Mouse (Mus musculus) bone marrow, adult 2 months (tissue): ENCODE measurements at regions not wholly inside any gene's neighbourhood (a gene's known extent, or its start where the extent isn't known, plus 50 kb on each side); places are given as distances from the start of the nearest gene placed in this dataset.
A peak's percentile ranks its signal among the peaks of the same experiment; 100 is the strongest.

Experiments used
- H3K27ac ChIP-seq: fragments of 200-500 bp; 2 replicates; pipeline ENCODE4 v1.5.1; 2012; ENCODE audit warnings: low read depth, mild to moderate bottlenecking, control low read depth, inconsistent platforms, low read length; ENCODE audit not compliant: control insufficient read depth, poor library complexity, insufficient read depth
- H3K4me1 ChIP-seq: fragments of 200-500 bp; 2 replicates; pipeline ENCODE4 v1.6.1; 2011; ENCODE audit warnings: low read length; ENCODE audit not compliant: control insufficient read depth, insufficient read depth
- H3K4me3 ChIP-seq: fragments of 200-500 bp; replicated peaks from 2 replicates; pipeline ENCODE3; 2011; ENCODE audit warnings: mild to moderate bottlenecking, low read depth, low read length, control low read depth; ENCODE audit not compliant: control insufficient read depth
- CTCF ChIP-seq: fragments of 200-500 bp; IDR thresholded peaks from 2 replicates; pipeline ENCODE4 v1.5.1; 2011; ENCODE audit warnings: low read length, control low read depth; ENCODE audit not compliant: control insufficient read depth, insufficient read depth
- POLR2A ChIP-seq: fragments of 200-500 bp; IDR thresholded peaks from 2 replicates; pipeline ENCODE4 v1.6.1; 2011; ENCODE audit warnings: low read depth, mild to moderate bottlenecking, control low read depth, low read length, borderline replicate concordance; ENCODE audit not compliant: control insufficient read depth
- WGBS: fragments of 180-500 bp; shearing (Covaris S2); methylation state at CpG from one replicate; pipeline ENCODE4 v1.1.7; 2018; 5-methylcytosine and 5-hydroxymethylcytosine counted together

- 46% methylated on average over 3 of the region's 3 CpGs for WGBS
- TF ChIP-seq POLR2A = no peak
- peak; percentile 19; the same call in 1 of the 2 replicates for TF ChIP-seq CTCF
- Histone ChIP-seq H3K4me3 (no peak overlapping the region), H3K27ac (no peak overlapping the region), H3K4me1 (no peaks in the 10 kb centered on the region)
Measured at GRCm38 (mm10) chr5:43391412-43392029, 123.8 kb upstream of the C1qtnf7 start.

GRCm38 (mm10) chr5:43392908-43393545 lies 122.3 kb upstream of the C1qtnf7 start:
- H3K4me3 ChIP-seq = no peak overlapping the region
- no peak overlapping the region for H3K27ac ChIP-seq
- 46% methylated on average over 8 of the region's 8 CpGs for WGBS
- H3K4me1 ChIP-seq = no peaks in the 10 kb centered on the region
- TF ChIP-seq CTCF = no peak
- TF ChIP-seq POLR2A = no peak

GRCm38 (mm10) chr5:43417259-43417658 lies 98.1 kb upstream of the C1qtnf7 start:
- no peak overlapping the region for H3K27ac ChIP-seq
- WGBS = 80% methylated on average over 2 of the region's 2 CpGs
- H3K4me1 ChIP-seq = no peaks in the 10 kb centered on the region
- no peak overlapping the region for H3K4me3 ChIP-seq
- TF ChIP-seq CTCF = no peak

GRCm38 (mm10) chr5:43422815-43423687 lies 92.3 kb upstream of the C1qtnf7 start:
- H3K4me1 ChIP-seq = no peaks in the 10 kb centered on the region
- TF ChIP-seq POLR2A = no peak
- peak; percentile 27 for TF ChIP-seq CTCF
- H3K27ac ChIP-seq = no peak overlapping the region
- H3K4me3 ChIP-seq = no peak overlapping the region
- 70% methylated on average over 9 of the region's 9 CpGs for WGBS

- TF ChIP-seq POLR2A (no peak), CTCF (no peak)
- 29% methylated on average over 9 of the region's 9 CpGs for WGBS
Measured at GRCm38 (mm10) chr5:43424551-43425257, 90.6 kb upstream of the C1qtnf7 start.

GRCm38 (mm10) chr5:43433337-43433736 lies 82.0 kb upstream of the C1qtnf7 start:
- 73% methylated on average over 2 of the region's 2 CpGs for WGBS

More at GRCm38 (mm10) chr5:43424551-43425257, 90.6 kb upstream of the C1qtnf7 start:
- H3K4me1 ChIP-seq = no peaks in the 10 kb centered on the region
- H3K4me3 ChIP-seq = no peak overlapping the region
- no peak overlapping the region for H3K27ac ChIP-seq

GRCm38 (mm10) chr5:43439191-43439590 lies 76.1 kb upstream of the C1qtnf7 start:
- Histone ChIP-seq H3K4me1 (no peaks in the 10 kb centered on the region), H3K4me3 (no peak overlapping the region), H3K27ac (no peak overlapping the region)
- TF ChIP-seq POLR2A = no peak
- TF ChIP-seq CTCF = no peak
- 63% methylated on average over 2 of the region's 2 CpGs for WGBS

More at GRCm38 (mm10) chr5:43433337-43433736, 82.0 kb upstream of the C1qtnf7 start:
- no peak overlapping the region for H3K27ac ChIP-seq
- no peaks in the 10 kb centered on the region for H3K4me1 ChIP-seq
- no peak for TF ChIP-seq CTCF
- TF ChIP-seq POLR2A = no peak
- H3K4me3 ChIP-seq = no peak overlapping the region

- H3K27ac ChIP-seq = no peak overlapping the region
- TF ChIP-seq CTCF = no peak
- TF ChIP-seq POLR2A = no peak
- no peaks in the 10 kb centered on the region for H3K4me1 ChIP-seq
- WGBS = 55% methylated on average over 3 of the region's 3 CpGs
- H3K4me3 ChIP-seq = no peak overlapping the region
Measured at GRCm38 (mm10) chr5:43441306-43441705, 74.0 kb upstream of the C1qtnf7 start.
